Mouse (Mus musculus) cerebellum, adult 11 months (tissue): ENCODE data around the gene Ankle1.

Experiments used
- DNase-seq: peaks from one replicate; pipeline ENCODE4 v3.0.0; 2022

Ankle1 gene

DNA sequence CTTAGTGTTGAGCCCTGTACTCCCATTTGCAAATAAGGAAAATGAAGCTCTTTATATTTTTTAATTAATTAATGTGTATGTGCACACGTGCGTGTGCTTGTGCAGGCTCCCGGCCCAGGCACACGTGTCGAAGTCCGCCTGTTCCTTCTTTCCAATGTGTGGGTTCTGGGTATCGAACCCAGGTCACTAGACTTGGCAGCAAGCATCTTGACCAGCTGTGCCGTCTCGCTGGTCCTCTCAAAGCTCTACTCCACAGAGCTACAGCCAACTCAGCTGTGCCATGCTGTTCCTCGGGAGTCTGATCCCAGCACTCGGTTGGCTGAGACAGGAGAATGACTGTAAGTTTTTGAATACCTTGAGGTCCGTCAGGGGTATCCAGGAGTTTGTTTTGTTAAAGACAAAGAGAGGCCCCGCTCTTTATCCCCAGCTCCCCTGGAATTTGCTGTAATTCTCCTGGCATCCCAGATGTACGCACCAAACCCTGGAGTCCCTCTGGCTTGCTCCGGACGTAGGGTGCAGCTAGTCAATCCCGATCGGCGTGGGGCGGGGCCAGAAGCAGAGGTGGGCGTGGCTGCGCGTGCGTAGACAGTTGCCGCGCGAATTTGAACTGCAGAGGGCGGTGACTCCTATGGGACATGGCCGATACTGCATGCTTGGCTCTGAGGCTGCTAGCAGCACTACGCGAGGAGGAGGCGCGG, at the start of gene Ankle1:
Gene Ankle1, plus strand, starts transcription at position 610 of the 698 bp plus-strand sequence.
- DNase-seq = peak; percentile 92

DNA sequence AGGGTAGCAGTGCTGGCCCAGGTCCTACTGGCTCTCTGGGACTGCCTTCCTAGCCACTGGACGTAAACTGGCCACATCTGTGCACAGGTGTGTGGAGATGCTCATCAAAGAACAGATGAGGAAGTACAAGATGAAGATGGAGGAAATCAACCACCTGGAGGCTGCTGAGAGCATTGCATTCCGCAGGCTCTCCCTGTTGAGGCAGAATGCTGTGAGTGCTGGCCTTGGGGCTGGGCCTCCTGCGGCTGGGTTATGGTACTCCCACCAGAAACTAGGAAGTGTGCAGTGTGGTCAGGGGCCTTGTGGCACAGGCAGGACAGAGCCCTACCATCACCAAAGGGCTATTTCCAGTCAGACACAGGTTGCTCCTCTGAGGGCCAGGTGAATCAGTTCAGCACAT, 47.8 kb upstream of the Ankle1 start:
- DNase-seq = no peak

DNA sequence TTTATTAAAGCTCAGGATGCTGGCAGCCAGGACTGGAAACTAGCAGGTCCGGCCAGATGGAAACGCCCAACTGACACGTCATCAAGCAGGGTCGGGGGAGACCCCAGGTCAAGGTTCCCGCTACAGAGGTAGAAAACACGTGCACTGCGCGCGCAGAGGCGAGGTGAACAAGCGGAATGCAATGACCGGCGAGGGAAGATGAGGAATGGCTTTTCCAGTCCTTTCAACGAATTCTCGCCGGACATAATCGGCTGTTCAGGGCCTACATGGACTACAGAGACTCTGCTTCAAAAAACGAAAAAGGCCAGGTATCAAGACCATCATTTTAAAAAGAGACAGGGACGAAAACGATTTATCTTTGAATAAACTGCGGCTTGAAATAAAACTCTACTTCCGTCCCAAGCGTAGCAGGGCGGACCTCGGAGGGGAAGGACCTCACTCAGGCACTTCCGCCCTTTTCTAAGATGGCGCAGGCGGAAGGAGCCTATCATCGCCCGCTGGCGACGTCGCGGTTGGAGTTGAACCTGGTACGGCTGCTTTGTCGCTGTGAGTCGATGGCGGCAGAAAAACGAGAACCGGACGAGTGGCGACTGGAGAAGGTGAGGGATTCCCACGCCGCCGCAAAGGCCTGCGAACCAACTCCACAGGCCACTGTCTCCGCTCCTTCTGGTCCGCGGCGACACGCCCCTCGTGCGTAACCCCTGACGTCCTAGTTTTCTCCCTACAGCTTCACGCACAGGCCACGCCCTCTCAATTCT, 38.9 kb upstream of the Ankle1 start, which contains the start of gene Use1:
Gene Use1, plus strand, starts transcription at position 78 of the 758 bp plus-strand sequence.
- peak; percentile 89 for DNase-seq

DNA sequence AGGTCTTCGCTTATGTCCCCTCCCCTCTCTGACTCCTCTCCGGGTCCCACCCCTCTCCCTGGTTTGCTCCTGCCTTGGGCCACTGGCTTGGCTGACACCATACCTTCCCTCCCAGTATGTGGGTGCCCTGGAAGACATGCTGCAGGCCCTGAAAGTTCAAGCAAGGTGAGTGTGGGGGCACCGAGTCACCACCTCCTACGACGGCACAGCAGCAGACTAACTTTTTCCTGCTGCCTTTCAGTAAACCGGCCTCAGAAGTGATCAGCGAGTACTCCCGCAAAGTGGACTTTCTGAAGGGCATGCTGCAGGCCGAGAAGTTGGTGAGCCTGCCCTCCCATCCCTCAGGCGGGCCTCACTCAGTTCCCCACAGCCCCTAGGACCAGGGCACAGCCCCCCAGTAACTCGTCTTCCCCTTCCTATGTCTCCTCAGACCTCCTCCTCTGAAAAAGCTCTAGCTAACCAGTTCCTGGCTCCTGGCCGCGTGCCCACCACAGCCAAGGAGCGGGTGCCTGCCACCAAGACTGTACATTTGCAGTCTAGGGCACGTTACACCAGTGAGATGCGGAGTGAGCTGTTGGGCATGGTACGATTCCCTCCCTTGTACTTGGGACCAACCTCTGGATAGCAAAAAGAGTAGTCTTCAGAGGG, 38.2 kb upstream of the Ankle1 start:
- peak; percentile 50 for DNase-seq

DNA sequence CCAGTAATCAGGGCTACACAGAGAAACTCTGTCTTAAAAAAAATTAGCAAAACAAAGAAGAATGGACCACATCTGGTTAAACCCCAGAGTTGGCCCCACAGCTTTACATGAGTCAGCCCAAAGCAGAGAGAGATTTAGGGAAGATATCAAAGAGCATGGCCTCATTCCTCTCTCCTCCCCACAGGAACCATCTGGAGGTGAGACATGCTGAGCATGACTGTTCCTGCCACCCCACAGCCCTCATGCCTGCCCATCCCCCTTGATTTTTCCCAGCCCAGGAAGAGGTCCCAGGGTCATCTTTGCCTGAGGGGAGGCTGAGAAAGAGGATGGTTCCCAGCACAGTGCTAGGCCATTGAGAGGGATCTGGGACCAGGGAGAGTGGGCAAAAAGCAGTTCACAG, 37.4 kb upstream of the Ankle1 start:
- no peak for DNase-seq

DNA sequence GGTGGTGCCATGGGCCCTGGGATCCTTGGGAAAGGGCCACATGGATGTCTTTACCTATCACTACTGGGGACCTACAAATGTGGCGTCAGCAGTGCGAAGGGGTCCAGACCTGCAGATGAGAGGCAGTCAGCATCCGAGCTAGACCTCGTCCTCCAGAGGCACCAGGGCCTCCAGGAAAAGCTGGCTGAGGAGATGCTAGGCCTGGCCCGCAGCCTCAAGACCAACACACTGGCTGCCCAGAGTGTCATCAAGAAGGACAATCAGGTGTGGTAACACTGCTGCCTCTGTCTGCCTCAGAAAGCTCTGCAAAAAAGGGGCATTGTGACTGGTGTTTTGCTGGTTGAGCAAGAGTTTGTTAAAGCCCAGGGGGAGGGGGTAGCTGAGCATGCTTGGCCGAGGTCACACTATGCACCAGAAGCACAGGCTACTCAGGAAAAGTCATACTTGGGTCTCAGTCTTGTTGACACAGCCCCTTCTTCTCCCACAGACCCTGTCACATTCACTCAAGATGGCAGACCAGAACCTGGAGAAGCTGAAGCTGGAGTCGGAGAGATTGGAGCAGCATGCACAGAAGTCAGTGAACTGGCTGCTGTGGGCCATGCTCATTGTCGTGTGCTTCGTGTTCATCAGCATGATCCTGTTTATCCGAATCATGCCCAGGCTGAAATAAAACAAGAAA, 36.6 kb upstream of the Ankle1 start:
- DNase-seq = no peak

DNA sequence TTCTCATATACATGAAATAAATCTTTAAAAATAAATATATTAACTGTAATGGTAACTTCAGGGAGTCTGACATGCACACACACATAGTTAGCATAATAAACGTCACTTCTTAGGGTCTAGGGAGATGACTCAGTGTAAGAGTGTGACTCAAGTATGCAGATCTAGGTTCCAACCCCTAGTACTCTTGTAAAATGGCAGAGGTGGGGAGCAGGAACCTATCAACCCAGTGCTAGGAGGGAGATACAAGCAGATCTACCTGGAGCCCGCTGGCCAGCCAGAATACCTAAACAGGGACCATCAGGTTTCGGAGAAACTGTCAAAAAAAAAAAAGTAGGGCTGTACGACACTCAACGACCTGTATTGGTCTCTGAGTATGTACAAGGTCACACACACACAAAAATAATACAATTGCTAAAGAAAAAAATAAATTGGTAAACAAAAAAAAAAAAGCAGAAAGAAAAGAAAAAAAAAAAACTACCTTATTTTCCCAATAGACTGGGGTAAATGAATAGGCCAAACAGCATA, 35.0 kb upstream of the Ankle1 start:
- DNase-seq = no peak

DNA sequence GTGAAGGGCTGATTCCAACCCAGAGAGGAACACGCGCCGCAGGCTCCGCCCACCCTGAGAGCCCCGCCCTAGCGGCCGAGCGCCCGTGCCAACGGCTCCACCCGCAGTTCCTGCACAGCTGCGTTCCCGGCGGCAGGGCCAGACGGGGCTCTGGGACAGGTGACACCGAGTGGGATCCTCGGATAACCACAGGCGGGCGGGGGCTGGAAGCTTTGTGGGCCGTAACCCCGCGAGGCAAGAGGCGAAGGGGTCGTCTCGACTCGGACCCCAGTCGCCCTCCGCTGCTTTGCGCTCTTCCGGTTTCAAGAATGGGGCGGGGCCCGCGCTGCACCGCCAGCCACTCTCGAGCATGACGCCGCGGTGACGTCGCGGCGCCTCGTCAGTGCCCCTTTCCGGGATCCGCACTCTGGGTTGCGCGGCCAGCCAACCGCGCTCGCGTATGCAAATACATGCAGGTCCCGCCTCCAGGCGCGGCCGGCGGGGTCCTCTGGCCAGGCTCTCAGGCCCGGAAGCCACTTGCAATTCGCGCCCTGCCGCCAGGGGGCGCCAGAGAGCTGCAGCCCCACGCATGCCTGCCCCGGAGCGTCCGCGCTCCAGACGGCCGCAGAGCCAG, 34.5 kb upstream of the Ankle1 start, which contains the start of gene Ocel1:
Gene Ocel1, plus strand, starts transcription at position 63 of the 613 bp plus-strand sequence.
- peak; percentile 95 for DNase-seq

DNA sequence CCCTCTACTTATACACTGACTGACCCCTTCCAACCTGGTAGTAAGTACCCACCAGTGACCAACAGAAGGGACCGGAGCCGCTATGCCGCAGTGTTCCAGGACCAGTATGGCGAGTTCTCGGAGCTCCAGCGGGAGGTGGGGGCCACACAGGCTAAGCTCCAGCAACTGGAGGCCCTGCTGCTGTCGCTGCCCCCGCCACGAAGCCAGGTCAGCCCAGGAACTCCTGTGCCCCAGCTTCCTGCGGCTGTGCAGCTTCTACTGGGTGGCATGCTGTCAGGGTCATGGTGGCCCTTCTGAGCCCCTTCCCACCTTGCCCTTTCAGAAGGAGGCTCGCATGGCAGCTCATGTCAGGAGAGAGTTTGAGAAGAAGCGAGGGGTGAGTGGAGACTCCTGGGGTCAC, 33.4 kb upstream of the Ankle1 start:
- DNase-seq = no peak

DNA sequence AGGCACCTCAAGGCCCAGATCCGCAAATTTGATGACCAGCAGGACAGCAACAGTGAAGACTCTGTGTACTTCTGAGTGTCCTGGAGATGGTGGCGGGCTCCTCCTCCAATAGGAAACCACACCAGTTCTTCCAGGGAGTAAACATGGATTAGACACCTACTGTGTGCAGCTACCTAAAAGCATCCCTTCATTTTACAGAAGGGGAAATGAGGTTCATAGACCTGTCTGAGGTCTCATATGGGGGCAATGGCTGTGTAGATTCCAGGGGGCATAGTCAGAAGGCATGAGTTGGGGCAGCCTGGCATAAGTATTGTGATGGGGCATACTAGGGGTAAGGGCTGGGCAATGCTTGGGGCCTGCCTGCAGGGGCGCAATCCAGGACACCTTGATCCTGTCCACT, 32.8 kb upstream of the Ankle1 start:
- DNase-seq = no peak

DNA sequence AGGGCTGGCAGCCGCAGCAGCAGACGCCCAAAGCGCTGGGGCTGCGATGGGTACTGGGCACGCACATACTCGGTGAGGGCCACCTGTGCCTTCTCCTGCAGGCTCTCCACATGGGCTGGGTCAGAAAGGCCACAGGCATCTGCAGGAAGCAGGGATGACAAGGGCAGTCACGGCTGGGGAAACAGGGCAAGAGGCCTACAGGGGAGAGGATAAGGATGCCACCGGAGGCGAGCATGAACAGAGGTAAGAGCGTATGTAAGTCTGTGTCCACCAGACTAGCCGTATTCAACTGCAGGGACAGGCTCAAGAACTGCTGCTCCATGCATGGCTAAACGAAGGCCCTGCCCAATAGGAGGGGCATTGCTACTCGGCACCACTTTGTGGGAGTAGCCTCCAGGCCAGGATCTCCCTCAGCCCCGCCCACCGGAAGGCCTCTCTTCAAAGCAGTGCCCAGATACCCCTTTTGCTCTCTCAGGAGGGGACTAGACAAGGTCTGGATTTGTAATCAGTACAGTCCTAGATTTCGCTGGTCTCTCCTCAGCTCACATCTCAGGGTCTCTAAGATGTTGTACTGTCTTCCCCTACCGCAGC, 31.1 kb upstream of the Ankle1 start:
- DNase-seq = no peak

DNA sequence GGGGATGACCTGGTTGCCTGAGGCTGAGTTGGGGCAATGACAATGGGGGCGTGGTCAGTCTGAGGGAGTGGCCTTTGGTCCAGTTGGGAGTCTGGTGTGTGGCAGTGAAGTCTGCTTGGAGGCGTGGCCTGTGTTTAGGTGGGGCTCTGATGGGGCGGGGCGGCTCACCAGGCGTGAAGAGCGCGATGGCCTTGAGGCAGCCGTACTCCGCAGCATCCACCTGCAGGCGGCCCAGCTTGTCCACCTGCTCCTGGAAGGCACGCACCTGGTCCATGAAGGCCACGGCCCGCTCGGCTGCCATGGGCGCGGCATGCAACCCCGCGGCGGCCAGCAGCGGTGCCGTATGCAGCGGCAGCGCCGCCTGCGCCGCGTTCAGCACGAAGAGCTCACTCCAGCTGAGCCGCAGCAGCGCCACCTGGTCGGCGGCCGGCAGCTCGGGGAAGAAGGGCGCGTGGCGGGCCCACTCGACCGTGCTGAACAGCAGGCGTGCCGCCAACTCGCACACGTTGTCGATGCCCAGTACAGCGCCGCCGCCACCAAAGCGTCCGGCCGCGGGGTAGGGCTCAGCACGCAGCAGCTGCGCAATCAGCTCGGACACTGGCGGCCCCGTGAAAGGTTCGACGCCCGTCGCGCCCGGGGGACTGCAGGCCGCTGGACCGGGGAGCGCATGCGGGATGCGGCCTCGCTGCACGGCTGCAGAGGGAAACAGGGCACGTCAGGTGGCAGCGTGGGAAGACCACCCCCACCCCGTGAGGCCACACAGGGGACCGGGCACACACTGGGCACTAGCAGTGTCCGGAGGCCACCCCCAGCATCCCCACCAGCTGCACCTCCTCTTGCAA, 30.0 kb upstream of the Ankle1 start:
- DNase-seq = peak; percentile 85

DNA sequence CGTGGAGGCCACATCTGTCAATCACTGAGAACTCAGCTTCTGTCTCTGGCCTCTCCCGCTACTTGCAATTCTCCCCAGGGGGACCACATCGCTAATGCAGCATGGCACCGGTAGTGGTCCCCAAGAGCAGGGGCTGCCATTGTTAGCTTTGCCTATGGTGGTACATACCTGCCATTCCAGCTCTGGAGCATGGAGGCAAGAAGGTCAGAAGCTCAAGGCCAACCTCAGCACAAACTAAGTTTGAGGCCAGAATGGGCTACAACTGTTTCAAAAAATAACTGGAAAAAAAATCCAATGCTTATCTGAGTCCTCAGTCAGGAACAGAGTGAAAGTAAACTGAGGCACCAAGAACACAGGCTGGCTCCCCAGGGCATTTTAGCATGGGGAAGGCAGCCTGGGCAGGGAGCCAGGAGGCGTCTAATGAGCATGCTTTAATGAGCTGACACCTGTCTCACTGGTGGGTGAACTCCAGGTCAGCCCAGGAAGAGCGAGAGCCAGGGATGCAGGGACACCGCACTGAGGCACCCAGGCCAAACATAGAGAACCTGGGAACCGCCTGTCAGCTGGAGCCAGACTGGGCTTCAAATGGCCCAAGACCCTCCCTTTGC, 29.3 kb upstream of the Ankle1 start:
- DNase-seq = no peak

DNA sequence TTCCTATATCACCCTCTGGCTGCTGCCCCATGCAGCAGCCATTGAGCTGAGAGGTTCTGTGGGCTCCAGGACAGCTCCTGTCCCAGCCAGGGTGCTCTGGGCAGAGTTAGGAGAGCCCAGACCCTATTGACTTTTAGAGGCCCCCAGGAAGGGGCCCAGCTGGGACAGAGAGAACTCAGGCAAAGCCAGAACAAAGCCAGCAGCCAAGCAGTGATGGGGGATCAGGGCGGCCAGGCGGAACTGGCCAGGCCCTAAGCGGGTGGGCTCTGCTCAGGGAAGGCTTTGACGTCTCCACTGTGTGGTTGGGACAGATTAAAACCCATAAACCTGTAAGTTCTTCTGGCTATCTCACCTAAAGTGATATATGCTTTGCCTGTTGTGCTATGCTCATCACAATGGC, 26.8 kb upstream of the Ankle1 start:
- DNase-seq = no peak

DNA sequence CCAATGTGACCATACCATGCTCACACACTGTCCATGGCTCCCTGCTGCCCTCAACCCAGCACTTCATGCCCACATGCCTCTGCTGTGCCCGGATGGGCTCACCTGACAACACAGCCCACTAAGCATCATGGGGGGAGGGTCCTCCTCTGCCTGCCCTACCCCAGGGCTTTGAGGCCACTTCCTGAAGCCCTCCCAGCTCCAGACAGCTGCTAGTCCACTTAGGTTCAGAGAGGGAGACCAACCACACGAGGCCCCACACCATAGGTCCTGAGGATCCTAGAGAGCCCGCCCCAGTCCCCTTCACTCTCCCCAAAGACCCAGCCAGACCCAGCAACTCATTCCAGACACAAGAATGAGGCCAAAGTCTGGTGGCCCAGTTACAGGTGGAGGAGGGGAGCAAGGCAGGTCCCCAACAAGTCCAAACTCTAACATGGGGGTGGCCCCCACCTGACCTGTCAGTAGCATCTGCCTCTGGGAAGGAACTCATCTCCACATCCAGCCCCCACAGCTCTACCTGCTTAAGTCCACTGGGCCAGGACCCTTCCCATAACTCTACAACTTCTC, 26.2 kb upstream of the Ankle1 start:
- no peak for DNase-seq

DNA sequence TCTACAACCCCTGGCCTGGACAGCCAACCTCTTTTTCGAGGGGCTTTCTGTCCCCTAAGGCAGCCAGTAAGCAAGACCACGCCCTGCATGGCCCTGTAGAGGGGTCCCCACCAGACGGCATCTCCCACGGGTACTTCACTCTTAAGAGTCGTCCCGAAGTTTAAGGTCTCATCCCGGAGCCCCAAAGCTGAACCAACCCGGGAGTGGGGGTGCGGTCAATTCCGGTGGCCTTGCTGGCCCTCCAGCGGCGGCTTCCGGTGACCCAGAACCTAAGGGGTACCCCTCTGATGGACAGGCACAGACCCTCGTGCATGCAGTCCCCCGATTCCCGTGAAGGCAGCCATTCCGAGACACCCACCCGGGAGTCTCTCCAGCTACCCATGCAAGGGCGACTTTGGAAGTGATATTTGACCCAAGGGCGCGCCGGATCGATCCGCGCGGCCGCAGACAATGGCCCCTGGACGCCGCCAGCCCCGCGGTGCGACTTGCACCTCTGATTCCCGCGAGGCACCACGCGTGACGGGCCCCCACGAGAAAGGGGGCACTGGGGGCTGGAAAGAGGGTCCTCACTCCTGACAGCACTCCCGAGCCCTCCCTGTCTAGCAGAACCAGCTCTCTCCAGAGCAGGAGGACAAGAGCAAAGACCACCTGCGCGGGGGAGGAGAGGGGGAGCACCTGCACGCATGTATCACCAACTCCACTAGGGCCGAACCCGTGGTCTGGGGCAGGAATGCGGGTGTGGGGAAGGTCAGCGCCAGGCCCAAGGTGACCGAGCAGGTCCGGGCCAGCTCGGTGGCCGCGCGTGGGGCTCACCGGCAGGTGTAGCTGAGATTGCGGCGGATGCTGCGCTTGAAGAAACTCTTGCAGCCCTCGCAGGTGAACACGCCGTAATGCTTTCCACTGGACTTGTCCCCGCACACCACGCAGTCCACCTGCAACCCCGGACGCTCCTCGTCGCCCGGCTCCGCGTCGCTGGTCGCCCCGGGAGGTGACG, 25.3 kb upstream of the Ankle1 start:
- no peak for DNase-seq

DNA sequence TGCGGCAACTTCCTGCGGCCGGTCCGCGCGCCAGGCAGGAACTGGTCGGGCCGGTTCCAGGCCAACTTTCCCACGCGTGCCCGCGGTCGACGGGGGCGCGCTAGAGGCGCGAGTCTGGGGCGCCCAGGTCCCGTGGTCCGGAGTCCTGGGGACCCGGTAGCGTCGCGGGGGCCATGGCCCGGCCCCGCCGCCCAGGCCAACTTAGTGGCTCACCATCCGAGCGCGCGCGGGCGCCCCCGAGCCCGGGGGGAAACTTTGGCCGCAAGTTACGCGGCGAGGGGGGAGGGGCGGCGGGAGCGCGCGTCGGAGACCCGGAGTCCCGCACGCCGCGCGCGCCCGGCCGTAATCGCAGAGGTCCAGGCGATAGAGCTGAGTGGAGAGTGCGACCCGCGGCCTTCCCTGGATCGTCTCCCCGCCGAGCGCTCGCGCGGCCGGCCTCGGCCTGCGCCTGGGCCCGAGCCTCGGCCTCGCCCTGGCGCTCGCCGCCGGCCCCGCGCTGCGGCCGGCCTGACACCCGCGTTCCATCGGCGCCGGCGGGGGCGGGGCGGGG, 24.3 kb upstream of the Ankle1 start, which contains the start of gene Nr2f6:
Gene Nr2f6, minus strand, starts transcription at position 540 of the 550 bp plus-strand sequence.
- peak; percentile 65 for DNase-seq
